Mouse (Mus musculus) heart, embryonic 16.5 days (tissue): ENCODE data around the gene Taar8a. TPM values are rescaled to one million over a fixed set of nuclear protein-coding genes. Genes with fewer than 3 reads are reported as not detected.
"Not testable (repeated sequence)": the region's sequence is repeated elsewhere in the genome, so short reads cannot be mapped to it uniquely, and the experiment has no call there.

ENCODE experiments used
- ATAC-seq: fragments of 200-750 bp; cut with Nextera tagmentation; replicated peaks from 2 replicates; pipeline ENCODE4 v1.8.0; 2017; ENCODE audit warnings: moderate number of reproducible peaks; ENCODE audit not compliant: insufficient read depth, low FRiP score; ENCODE audit errors: extremely low read depth
- H3K27ac ChIP-seq: fragments of 300-500 bp; sonication (generic); 2 replicates; pipeline ENCODE4 v1.5.1; 2014; ENCODE audit warnings: mild to moderate bottlenecking, low read length, control low read depth, moderate library complexity
- H3K27me3 ChIP-seq: fragments of 300-500 bp; sonication (generic); 2 replicates; pipeline ENCODE4 v1.6.1; 2014; ENCODE audit warnings: low read length, mixed read lengths; ENCODE audit not compliant: control insufficient read depth, insufficient read depth
- H3K36me3 ChIP-seq: fragments of 300-500 bp; sonication (generic); 2 replicates; pipeline ENCODE4 v1.6.1; 2014; ENCODE audit not compliant: control insufficient read depth, insufficient read depth
- H3K4me1 ChIP-seq: fragments of 300-500 bp; sonication (generic); 2 replicates; pipeline ENCODE4 v1.6.1; 2014; ENCODE audit warnings: low read length, mixed read lengths; ENCODE audit not compliant: control insufficient read depth, insufficient read depth
- H3K4me2 ChIP-seq: fragments of 300-500 bp; sonication (generic); 2 replicates; pipeline ENCODE4 v1.6.1; 2014; ENCODE audit warnings: low read depth, mild to moderate bottlenecking, control low read depth, low read length
- H3K4me3 ChIP-seq: fragments of 300-500 bp; sonication (generic); 2 replicates; pipeline ENCODE4 v1.5.1; 2014; ENCODE audit warnings: mild to moderate bottlenecking, control low read depth, low read length
- H3K9ac ChIP-seq: fragments of 300-500 bp; sonication (generic); 2 replicates; pipeline ENCODE4 v1.6.1; 2014; ENCODE audit warnings: low read length, control low read depth
- H3K9me3 ChIP-seq: fragments of 300-500 bp; sonication (generic); replicated peaks from 2 replicates; pipeline ENCODE4 v1.6.1; 2016; ENCODE audit warnings: low read length; ENCODE audit not compliant: control insufficient read depth
- WGBS: fragments of 180-500 bp; shearing (Covaris S2); extraction: QIAGEN DNeasy Blood & Tissue Kit; methylation state at CpG from one replicate; pipeline ENCODE4 v1.1.7; 2014; 5-methylcytosine and 5-hydroxymethylcytosine counted together
- polyA plus RNA-seq: library from polyadenylated mRNA; unstranded; fragments of >200 nt; fragmentation: Nextera tagmentation; extraction: Ambion mirVana; gene quantifications from 2 replicates; pipeline ENCODE4 v1.2.1, GENCODE M21; 2015

Gene Taar8a
- not detected in 2 replicates for polyA plus RNA-seq

DNA sequence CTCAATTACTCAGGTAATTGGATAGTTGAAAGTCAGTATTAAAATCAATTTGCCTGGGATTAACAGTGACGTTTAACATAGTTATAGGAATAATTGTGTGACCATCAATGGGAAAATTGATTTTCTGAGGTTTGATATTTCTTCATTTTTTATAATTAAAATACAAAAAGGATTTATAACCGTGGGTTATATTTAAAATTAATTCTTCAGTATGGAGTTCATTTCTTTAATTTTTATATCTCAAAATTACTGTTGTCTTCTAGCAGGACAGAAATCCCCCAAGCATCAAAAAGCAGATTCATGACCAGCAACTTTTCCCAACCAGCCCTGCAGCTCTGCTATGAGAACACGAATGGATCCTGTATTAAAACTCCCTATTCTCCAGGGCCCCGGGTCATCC is at the start of gene Taar8a:
Taar8a (plus strand) TSS at position 301 of the 400 bp plus-strand sequence.
- ATAC-seq, H3K27me3 ChIP-seq, H3K36me3 ChIP-seq, H3K4me2 ChIP-seq, H3K4me1 ChIP-seq, H3K9ac ChIP-seq, H3K27ac ChIP-seq, H3K9me3 ChIP-seq, H3K4me3 ChIP-seq: not testable (repeated sequence)
- WGBS = 75% methylated on average over 2 of the region's 4 CpGs

- H3K4me1 ChIP-seq = no peaks in the 10 kb centered on the region
- no peak within 1 kb of the TSS for H3K4me2 ChIP-seq
- no peak for ATAC-seq
- H3K4me3 ChIP-seq = no peak within 1 kb of the TSS
- H3K27ac ChIP-seq = no peak within 1 kb of the TSS
- H3K9me3 ChIP-seq = no peaks in the 10 kb centered on the region
- H3K36me3 ChIP-seq = no peaks in the 10 kb centered on the region
- no peaks in the 10 kb centered on the region for H3K27me3 ChIP-seq
- H3K9ac ChIP-seq = no peak within 1 kb of the TSS
These were observed 49.4 kb upstream of the Taar8a start, which contains the start of gene Taar7d for GRCm38 (mm10) chr10:24026922-24027321. Gene Taar7d (plus strand): TSS chr10:24027222.

DNA sequence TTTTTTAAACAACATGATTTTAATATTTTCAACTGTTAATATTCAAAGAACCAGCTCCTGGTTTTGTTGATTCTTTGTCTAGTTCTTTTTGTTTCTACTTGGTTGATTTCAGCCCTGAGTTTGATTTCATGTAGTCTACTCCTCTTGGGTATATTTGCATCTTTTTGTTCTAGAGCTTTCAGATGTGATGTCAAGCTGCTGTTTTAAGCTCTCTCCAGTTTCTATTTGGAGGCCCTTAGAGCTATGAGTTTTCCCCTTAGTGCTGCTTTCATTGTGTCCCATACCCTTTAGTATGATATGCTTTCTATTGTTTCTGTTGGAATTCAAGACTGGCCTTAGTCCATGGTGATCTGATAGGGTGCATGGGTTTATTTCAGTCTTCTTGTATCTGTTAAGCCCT is 45.0 kb upstream of the Taar8a start:
- no peak overlapping the region for H3K4me3 ChIP-seq
- no peak overlapping the region for H3K4me2 ChIP-seq
- H3K36me3 ChIP-seq = no peaks in the 10 kb centered on the region
- H3K27me3 ChIP-seq = no peaks in the 10 kb centered on the region
- no peak overlapping the region for H3K27ac ChIP-seq
- no peak overlapping the region for H3K9ac ChIP-seq
- H3K4me1 ChIP-seq = no peaks in the 10 kb centered on the region
- H3K9me3 ChIP-seq = no peaks in the 10 kb centered on the region
- no peak for ATAC-seq

- WGBS = 88% methylated on average over 2 of the region's 2 CpGs
- no peaks in the 10 kb centered on the region for H3K27me3 ChIP-seq
- no peak within 1 kb of the TSS for H3K4me2 ChIP-seq
- H3K27ac ChIP-seq = no peak within 1 kb of the TSS
- H3K36me3 ChIP-seq = no peaks in the 10 kb centered on the region
- no peak for ATAC-seq
- H3K4me3 ChIP-seq = no peak within 1 kb of the TSS
- H3K9me3 ChIP-seq = no peaks in the 10 kb centered on the region
- no peaks in the 10 kb centered on the region for H3K4me1 ChIP-seq
- H3K9ac ChIP-seq = no peak within 1 kb of the TSS
These were observed 39.0 kb upstream of the Taar8a start, which contains the start of gene Taar7e for GRCm38 (mm10) chr10:24037314-24037713. Gene Taar7e (plus strand): TSS chr10:24037614.

GRCm38 (mm10) chr10:24040120-24040869 is 36.0 kb upstream of the Taar8a start:
- no peak overlapping the region for H3K9ac ChIP-seq
- no peak for ATAC-seq
- no peaks in the 10 kb centered on the region for H3K4me1 ChIP-seq
- no peaks in the 10 kb centered on the region for H3K36me3 ChIP-seq
- no peaks in the 10 kb centered on the region for H3K27me3 ChIP-seq
- H3K27ac ChIP-seq = no peak overlapping the region
- no peaks in the 10 kb centered on the region for H3K9me3 ChIP-seq
- WGBS = 43% methylated on average over 2 of the region's 2 CpGs
- H3K4me3 ChIP-seq = no peak overlapping the region
- no peak overlapping the region for H3K4me2 ChIP-seq

DNA sequence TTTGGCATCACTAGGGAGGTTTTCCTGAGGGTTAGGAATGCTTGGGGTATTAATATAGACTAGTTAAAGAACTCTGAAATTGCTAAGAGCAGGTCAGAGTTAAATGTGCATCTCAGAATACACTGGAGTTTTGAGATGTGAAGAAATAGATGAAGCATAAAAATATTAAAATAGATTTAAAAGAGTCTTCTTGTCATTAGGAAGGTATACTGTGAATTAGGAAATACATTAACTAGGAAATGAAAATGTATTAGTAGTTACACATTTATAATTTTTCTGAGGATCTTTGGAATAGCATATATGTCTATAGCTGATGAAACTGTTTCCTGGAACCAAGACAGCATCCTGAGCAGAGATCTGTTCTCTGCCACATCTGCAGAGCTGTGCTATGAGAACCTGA is 27.1 kb upstream of the Taar8a start, which contains the start of gene Taar7f:
Taar7f (plus strand) TSS at position 301 of the 400 bp plus-strand sequence.
- H3K36me3 ChIP-seq = no peaks in the 10 kb centered on the region

GRCm38 (mm10) chr10:24052039-24052438 is 24.3 kb upstream of the Taar8a start:
- no peak overlapping the region for H3K9ac ChIP-seq
- ATAC-seq = no peak
- H3K27me3 ChIP-seq = no peaks in the 10 kb centered on the region
- H3K36me3 ChIP-seq = no peaks in the 10 kb centered on the region
- H3K4me1 ChIP-seq = no peaks in the 10 kb centered on the region
- H3K4me2 ChIP-seq = no peak overlapping the region
- no peak overlapping the region for H3K27ac ChIP-seq
- whole genome bisulfite sequencing = 26% methylated on average over 5 of the region's 5 CpGs
- no peaks in the 10 kb centered on the region for H3K9me3 ChIP-seq
- no peak overlapping the region for H3K4me3 ChIP-seq

More for the DNA sequence above, 27.1 kb upstream of the Taar8a start, which contains the start of gene Taar7f:
- ATAC-seq = no peak
- Histone ChIP-seq H3K4me1 (no peaks in the 10 kb centered on the region), H3K27me3 (no peaks in the 10 kb centered on the region), H3K9ac (no peak within 1 kb of the TSS), H3K9me3 (no peaks in the 10 kb centered on the region), H3K4me3 (no peak within 1 kb of the TSS), H3K4me2 (no peak within 1 kb of the TSS), H3K27ac (no peak within 1 kb of the TSS)

GRCm38 (mm10) chr10:24058986-24059385 is 17.3 kb upstream of the Taar8a start:
- Histone ChIP-seq H3K4me1 (no peaks in the 10 kb centered on the region), H3K36me3 (no peaks in the 10 kb centered on the region), H3K4me3 (no peak overlapping the region), H3K4me2 (no peak overlapping the region), H3K27ac (no peak overlapping the region), H3K9me3 (no peaks in the 10 kb centered on the region), H3K27me3 (no peaks in the 10 kb centered on the region), H3K9ac (no peak overlapping the region)
- ATAC-seq = no peak
- WGBS = 71% methylated on average over 3 of the region's 3 CpGs

DNA sequence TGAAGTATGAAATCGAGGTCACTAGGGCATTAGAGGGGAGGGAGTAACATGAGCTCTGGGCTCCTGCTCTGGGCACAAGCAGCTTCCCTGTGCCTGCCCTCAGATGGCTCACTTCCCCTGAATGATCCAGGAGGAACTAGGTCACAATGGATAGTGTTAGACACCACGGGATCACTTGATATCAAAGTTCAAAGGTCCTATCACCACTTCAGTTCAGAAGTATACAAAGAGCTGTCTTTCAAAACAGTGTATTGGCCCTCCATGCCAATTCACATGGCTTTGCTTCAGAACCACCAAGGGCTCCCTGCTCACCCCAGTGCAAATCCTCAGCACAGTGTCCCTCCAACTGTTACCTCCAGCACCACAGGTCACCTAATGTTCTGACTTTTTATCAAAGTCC is 1.5 kb upstream of the Taar8a start:
- not testable (repeated sequence) for H3K9me3 ChIP-seq, H3K9ac ChIP-seq
- WGBS = 30% methylated on average over 2 of the region's 2 CpGs

More for the DNA sequence above, 1.5 kb upstream of the Taar8a start:
- not testable (repeated sequence) for H3K4me2 ChIP-seq, H3K4me1 ChIP-seq, H3K27me3 ChIP-seq, ATAC-seq, H3K4me3 ChIP-seq, H3K36me3 ChIP-seq, H3K27ac ChIP-seq
